Mouse (Mus musculus) adrenal gland, postnatal 25 days (tissue): ENCODE results near the gene Aarsd1. TPM values are rescaled to one million over a fixed set of nuclear protein-coding genes. Genes with fewer than 3 reads are reported as not detected.

ENCODE experiments used
- DNase-seq: peaks from one replicate; pipeline ENCODE4 v3.0.0; 2021; ENCODE audit warnings: mixed read lengths
- microRNA-seq, 2 experiments: library from miRNA; unstranded; fragments of <30 nt; microRNA quantifications; one replicate each; pipeline ENCODE4 v1.2.0; 2021
- total RNA-seq: library from RNA; stranded (reverse); gene quantifications from 2 replicates; pipeline ENCODE4 v1.2.3, GENCODE M21; 2021

Gene Aarsd1
- total RNA-seq, 1 experiment from 2014 or later = 36.3 TPM

GRCm38 (mm10) chr11:101374421-101374938 lies 42.9 kb downstream of the Aarsd1 start:
- DNase-seq = no peak

GRCm38 (mm10) chr11:101370141-101370540 lies 47.3 kb downstream of the Aarsd1 start:
- DNase-seq = no peak

GRCm38 (mm10) chr11:101367326-101367935 lies 50.0 kb downstream of the Aarsd1 start, which contains the start of gene G6pc:
Gene G6pc (plus strand): TSS chr11:101367561.
- DNase-seq = no peak

GRCm38 (mm10) chr11:101364531-101364931 lies 52.9 kb downstream of the Aarsd1 start:
- DNase-seq = no peak

GRCm38 (mm10) chr11:101360651-101361113 lies 56.7 kb downstream of the Aarsd1 start:
- DNase-seq = no peak

GRCm38 (mm10) chr11:101359776-101360175 lies 57.6 kb downstream of the Aarsd1 start:
- DNase-seq = no peak

GRCm38 (mm10) chr11:101357505-101358182 lies 59.8 kb downstream of the Aarsd1 start:
- no peak for DNase-seq

Small RNAs within 50 kb of the gene (microRNA-seq; reads per million reads assigned to microRNA genes)
- 0 reads per million in 2 experiments for gene Mir6929

Other genes starting within 250 kb of the Aarsd1 start
- gene Cntnap1, start 247.1 kb downstream of the Aarsd1 start, total RNA-seq = 6.6 and 9.1 TPM in 2 replicates
- 31.1 and 36.4 TPM in 2 replicates for gene Plekhh3, start 246.3 kb downstream of the Aarsd1 start, total RNA-seq
- gene Ccr10, start 242.2 kb downstream of the Aarsd1 start, total RNA-seq = 0.18 TPM in 1 of 2 replicates, not detected in the other
- gene Ezh1, start 191.2 kb downstream of the Aarsd1 start, total RNA-seq = 37.3 and 49.6 TPM in 2 replicates
- gene Ramp2, start 171.6 kb downstream of the Aarsd1 start, total RNA-seq = 53.9 and 57.0 TPM in 2 replicates
- 112 and 116 TPM in 2 replicates for gene Vps25, start 163.9 kb downstream of the Aarsd1 start, total RNA-seq
- 1.7 and 2.6 TPM in 2 replicates for gene Wnk4, start 157.0 kb downstream of the Aarsd1 start, total RNA-seq
- 0.67 and 0.73 TPM in 2 replicates for gene Cntd1, start 138.6 kb downstream of the Aarsd1 start, total RNA-seq
- gene Coa3, start 138.5 kb downstream of the Aarsd1 start, total RNA-seq = 67.9 and 74.9 TPM in 2 replicates
- 117 and 159 TPM in 2 replicates for gene Becn1, start 115.3 kb downstream of the Aarsd1 start, total RNA-seq
- gene Psme3, start 101.4 kb downstream of the Aarsd1 start, total RNA-seq = 126 and 131 TPM in 2 replicates
- 4.6 and 6.5 TPM in 2 replicates for gene Aoc2, start 92.6 kb downstream of the Aarsd1 start, total RNA-seq
- gene Aoc3, start 87.0 kb downstream of the Aarsd1 start, total RNA-seq = 30.8 and 35.7 TPM in 2 replicates
- 1.8 TPM in 2 replicates for gene G6pc, start 50.1 kb downstream of the Aarsd1 start, total RNA-seq
- 3.7 and 4.2 TPM in 2 replicates for gene Gm27029, start 7.2 kb upstream of the Aarsd1 start, total RNA-seq
- gene Rundc1, start 7.5 kb upstream of the Aarsd1 start, total RNA-seq = 26.3 and 26.4 TPM in 2 replicates
- gene Ptges3l, start 7.7 kb upstream of the Aarsd1 start, total RNA-seq = 3.2 and 3.9 TPM in 2 replicates
- 74.2 and 91.6 TPM in 2 replicates for gene Rpl27, start 24.7 kb upstream of the Aarsd1 start, total RNA-seq
- gene Ifi35, start 30.8 kb upstream of the Aarsd1 start, total RNA-seq = 33.5 and 39.5 TPM in 2 replicates
- 8.1 and 11.1 TPM in 2 replicates for gene Rnd2, start 47.4 kb upstream of the Aarsd1 start, total RNA-seq
- 104 and 112 TPM in 2 replicates for gene Vat1, start 48.6 kb upstream of the Aarsd1 start, total RNA-seq
- gene Brca1, start 134.3 kb upstream of the Aarsd1 start, total RNA-seq = 3.5 and 3.9 TPM in 2 replicates
- gene Nbr1, start 134.5 kb upstream of the Aarsd1 start, total RNA-seq = 156 and 164 TPM in 2 replicates
- 11.4 and 14.1 TPM in 2 replicates for gene Tmem106a, start 164.6 kb upstream of the Aarsd1 start, total RNA-seq
- gene Gm11634, start 181.6 kb upstream of the Aarsd1 start, total RNA-seq = not detected in 2 replicates
- 29.9 and 37.3 TPM in 2 replicates for gene Rdm1, start 209.6 kb upstream of the Aarsd1 start, total RNA-seq
- gene Arl4d, start 247.9 kb upstream of the Aarsd1 start, total RNA-seq = 5.9 and 8.9 TPM in 2 replicates